8 mouse cellular contexts compared by ENCODE assay signal in genomic region chr11:32221225-32221950, GRCm38 (mm10). TPM values are rescaled to one million over a fixed set of nuclear protein-coding genes. Genes with fewer than 3 reads are reported as not detected.
DNase-seq lines count a peak whose midpoint lies in the region; ATAC-seq lines count a peak whose summit lies in the region.

No protein-coding gene starts in this region.

- peak; percentile 79 for ATAC-seq in intestine, embryonic 14.5 days (replicated peaks; ENCODE audit: low FRiP score, low TSS enrichment, low read depth)
- peak; percentile 56 for ATAC-seq in lung, embryonic 15.5 days (ENCODE audit: borderline replicate concordance, extremely low read depth, low FRiP score, low TSS enrichment)
- no peak for ATAC-seq in monocyte, adult 5-6 weeks (replicated peaks; ENCODE audit: insufficient number of reproducible peaks, low FRiP score, low TSS enrichment, poor library complexity, severe bottlenecking)

- under 1% methylated on average over 46 of the region's 46 CpGs for WGBS in intestine, embryonic 14.5 days
- under 1% methylated on average over 44 of the region's 46 CpGs for WGBS in lung, embryonic 15.5 days

- H3K27me3 ChIP-seq in intestine, embryonic 14.5 days (replicated peaks; ENCODE audit: control insufficient read depth, insufficient read depth, low read length) = no peaks in the 10 kb centered on the region
- no peaks in the 10 kb centered on the region for H3K27me3 ChIP-seq in lung, embryonic 15.5 days

- peak; percentile 39 for DNase-seq in right cerebral cortex, postnatal 14 days
- no peak for DNase-seq in right cerebral cortex, adult 2 months (ENCODE audit: low spot score in 2 of 2)
- DNase-seq in cerebellum, adult 9-11 months = peak; percentile 63
- peak; percentile 70 for DNase-seq in gastrocnemius, postnatal 25 days
- DNase-seq in intestine, embryonic 14.5 days (ENCODE audit: low spot score) = peak; percentile 89
- peak; percentile 46 for DNase-seq in right cerebral cortex, postnatal 4 days

- peak overlapping the region; percentile 88 for H3K4me3 ChIP-seq in intestine, embryonic 14.5 days (ENCODE audit: low read depth, low read length)
- peak overlapping the region; percentile 85 for H3K4me3 ChIP-seq in lung, embryonic 15.5 days

- 0 out of 2 replicates have a peak, but pooled peaks cover 7% of the 10 kb centered on the region for H3K36me3 ChIP-seq in intestine, embryonic 14.5 days (ENCODE audit: control insufficient read depth, insufficient read depth, low read length)
- H3K36me3 ChIP-seq in lung, embryonic 15.5 days = peaks cover under 1% of the 10 kb centered on the region; the same call in 1 of the 2 replicates

- H3K4me1 ChIP-seq in intestine, embryonic 14.5 days (replicated peaks; ENCODE audit: control insufficient read depth, insufficient read depth, low read length) = peaks cover 54% of the 10 kb centered on the region
- H3K4me1 ChIP-seq in lung, embryonic 15.5 days = peaks cover 69% of the 10 kb centered on the region

- peak overlapping the region; percentile 98 for H3K27ac ChIP-seq in intestine, embryonic 14.5 days (ENCODE audit: low read depth)
- H3K27ac ChIP-seq in lung, embryonic 15.5 days = peak overlapping the region; percentile 98

- H3K9me3 ChIP-seq in intestine, embryonic 14.5 days (ENCODE audit: control insufficient read depth, low read length) = no peaks in the 10 kb centered on the region
- no peaks in the 10 kb centered on the region for H3K9me3 ChIP-seq in lung, embryonic 15.5 days

- peak overlapping the region; percentile 74 for H3K4me2 ChIP-seq in intestine, embryonic 14.5 days (ENCODE audit: low read length)
- H3K4me2 ChIP-seq in lung, embryonic 15.5 days = peak overlapping the region; percentile 86

- peak overlapping the region; percentile 97 for H3K9ac ChIP-seq in intestine, embryonic 14.5 days (ENCODE audit: low read length)
- peak overlapping the region; percentile 98 for H3K9ac ChIP-seq in lung, embryonic 15.5 days

RNA-seq across cellular contexts. Expression of gene Rhbdf1, which starts 0.7 kb away (rescaled TPM):
- 10 to 100 TPM; 22.1 to 25.4 TPM for total RNA-seq in gastrocnemius, postnatal 25 days (2021)
- polyA plus RNA-seq in intestine, embryonic 14.5 days (2014; fragmentation: Nextera tagmentation; extraction: Ambion mirVana) = 45.6 and 57.9 TPM in 2 replicates
- polyA plus RNA-seq in lung, embryonic 15.5 days (2015; fragmentation: Nextera tagmentation; extraction: Ambion mirVana) = 62.5 and 67.4 TPM in 2 replicates
- total RNA-seq in monocyte, adult 5-6 weeks (2017) = 0.48 to 2.3 TPM (median 1.9 TPM) in 3 replicates

RNA-seq across cellular contexts. Expression of gene Mpg, which starts 4.9 kb away (rescaled TPM):
- total RNA-seq in gastrocnemius, postnatal 25 days (2021) = 1 to 10 TPM; 6.1 to 6.2 TPM
- 36.2 and 39.3 TPM in 2 replicates for polyA plus RNA-seq in intestine, embryonic 14.5 days (2014; fragmentation: Nextera tagmentation; extraction: Ambion mirVana)
- polyA plus RNA-seq in lung, embryonic 15.5 days (2015; fragmentation: Nextera tagmentation; extraction: Ambion mirVana) = 37.7 and 37.8 TPM in 2 replicates
- total RNA-seq in monocyte, adult 5-6 weeks (2017) = 6.3 to 14.3 TPM (median 9.1 TPM) in 3 replicates

RNA-seq across cellular contexts. Expression of gene Snrnp25, which starts 16.2 kb away (rescaled TPM):
- 1 to 10 TPM; 6.7 to 9.1 TPM for total RNA-seq in gastrocnemius, postnatal 25 days (2021)
- 58.0 and 60.7 TPM in 2 replicates for polyA plus RNA-seq in intestine, embryonic 14.5 days (2014; fragmentation: Nextera tagmentation; extraction: Ambion mirVana)
- polyA plus RNA-seq in lung, embryonic 15.5 days (2015; fragmentation: Nextera tagmentation; extraction: Ambion mirVana) = 50.8 and 56.7 TPM in 2 replicates
- total RNA-seq in monocyte, adult 5-6 weeks (2017) = 17.2 to 21.3 TPM (median 19.0 TPM) in 3 replicates

RNA-seq across cellular contexts. Expression of gene Il9r, which starts 21.3 kb away (rescaled TPM):
- total RNA-seq in gastrocnemius, postnatal 25 days (2021) = not detected
- polyA plus RNA-seq in intestine, embryonic 14.5 days (2014; fragmentation: Nextera tagmentation; extraction: Ambion mirVana) = not detected in 2 replicates
- 0.10 and 0.45 TPM in 2 replicates for polyA plus RNA-seq in lung, embryonic 15.5 days (2015; fragmentation: Nextera tagmentation; extraction: Ambion mirVana)
- 0.11 to 4.6 TPM (median 3.1 TPM) in 3 replicates for total RNA-seq in monocyte, adult 5-6 weeks (2017)

RNA-seq across cellular contexts. Expression of gene Nprl3, which starts 46.1 kb away (rescaled TPM):
- 10 to 100 TPM; 21.7 to 23.3 TPM for total RNA-seq in gastrocnemius, postnatal 25 days (2021)
- polyA plus RNA-seq in intestine, embryonic 14.5 days (2014; fragmentation: Nextera tagmentation; extraction: Ambion mirVana) = 28.0 and 29.5 TPM in 2 replicates
- polyA plus RNA-seq in lung, embryonic 15.5 days (2015; fragmentation: Nextera tagmentation; extraction: Ambion mirVana) = 41.6 and 46.9 TPM in 2 replicates
- 15.3 to 23.5 TPM (median 19.7 TPM) in 3 replicates for total RNA-seq in monocyte, adult 5-6 weeks (2017)

Comparison
In these comparisons a context has a peak if more than half of its experiments do, and no peak if none do; other contexts are left out.
1. DNase-seq: peak in right cerebral cortex, postnatal 14 days (single experiment), cerebellum, adult 9-11 months (single experiment), gastrocnemius, postnatal 25 days (single experiment), intestine, embryonic 14.5 days (single experiment) and right cerebral cortex, postnatal 4 days (single experiment); none in right cerebral cortex, adult 2 months (0 of 2).